Mouse (Mus musculus) cortical plate, adult 2 months (tissue): ENCODE results near the gene Gm5799.
"Not testable (repeated sequence)": the region's sequence is repeated elsewhere in the genome, so short reads cannot be mapped to it uniquely, and the experiment has no call there.

Source experiments
- CTCF ChIP-seq: fragments of 200-500 bp; IDR thresholded peaks from 2 replicates; pipeline ENCODE4 v1.5.1; 2011; ENCODE audit warnings: mild to moderate bottlenecking, control low read depth, low read length; ENCODE audit not compliant: insufficient read depth; ENCODE audit errors: extremely low read depth
- POLR2A ChIP-seq: fragments of 200-500 bp; IDR thresholded peaks from 2 replicates; pipeline ENCODE4 v1.6.1; 2011; ENCODE audit warnings: mild to moderate bottlenecking, low read length, control low read depth; ENCODE audit not compliant: insufficient read depth; ENCODE audit errors: extremely low read depth

DNA sequence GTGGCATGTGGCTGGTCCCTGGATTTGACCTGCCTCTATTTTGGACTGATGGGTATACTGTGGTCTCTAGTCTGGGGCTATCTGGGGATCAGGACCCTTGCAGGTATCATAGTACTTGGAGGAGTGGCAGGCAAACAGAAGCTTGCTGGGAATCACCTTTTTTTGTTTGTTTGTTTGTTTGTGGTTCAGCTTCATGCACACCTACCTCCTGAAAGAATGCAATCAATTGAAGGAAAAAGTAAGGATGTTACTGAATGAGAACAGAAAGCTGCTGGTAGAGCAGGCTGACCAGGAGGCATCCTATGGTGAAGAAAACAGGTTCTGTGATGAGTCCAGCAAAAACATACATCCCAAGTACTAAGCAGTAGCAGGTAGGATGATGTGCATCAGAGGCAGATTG lies 2.9 kb downstream of the Gm5799 start:
- not testable (repeated sequence) for TF ChIP-seq POLR2A, CTCF
